Mouse (Mus musculus) MEL (cell line): Measurements from ENCODE around the gene Palb2. TPM values are rescaled to one million over a fixed set of nuclear protein-coding genes. Genes with fewer than 3 reads are reported as not detected.

Experiments
- DNase-seq: peaks from one replicate; pipeline ENCODE4 v3.0.0; 2011; ENCODE audit warnings: low read depth, low spot score
- H3K27ac ChIP-seq: 2 replicates; pipeline ENCODE4 v1.5.1; 2012; ENCODE audit warnings: low read depth, mild to moderate bottlenecking, control low read depth, low read length, moderate library complexity; ENCODE audit not compliant: control insufficient read depth
- H3K27me3 ChIP-seq, 2 experiments: fragments of 150-350 bp in 1 of 2; sonication (generic) in 1 of 2; 2 replicates each; pipeline ENCODE4 v1.6.1; 2012; ENCODE audit warnings: low read length in 2 of 2, mild to moderate bottlenecking in 2 of 2, improper control_type of control experiment in 1 of 2, moderate library complexity in 1 of 2; ENCODE audit not compliant: insufficient read depth in 2 of 2, control insufficient read depth in 1 of 2
- H3K36me3 ChIP-seq, 2 experiments: 2 replicates each; pipeline ENCODE4 v1.6.1; 2012 to 2014; ENCODE audit warnings: low read length in 2 of 2, improper control_type of control experiment in 1 of 2, inconsistent platforms in 1 of 2, mild to moderate bottlenecking in 1 of 2; ENCODE audit not compliant: insufficient read depth in 2 of 2, control insufficient read depth in 1 of 2
- H3K4me1 ChIP-seq, 2 experiments: fragments of 150-350 bp in 1 of 2; sonication (generic) in 1 of 2; 2 replicates each; pipeline ENCODE4 v1.6.1; 2012; ENCODE audit warnings: low read length in 2 of 2, improper control_type of control experiment in 1 of 2, mild to moderate bottlenecking in 1 of 2; ENCODE audit not compliant: insufficient read depth in 2 of 2, control insufficient read depth in 1 of 2
- H3K4me3 ChIP-seq, 2 experiments: fragments of 150-350 bp in 1 of 2; sonication (generic) in 1 of 2; 2 replicates each; pipeline ENCODE4 v1.5.1; 2012; ENCODE audit warnings: low read depth in 2 of 2, low read length in 2 of 2, mild to moderate bottlenecking in 2 of 2, moderate library complexity in 2 of 2, control low read depth in 1 of 2, improper control_type of control experiment in 1 of 2; ENCODE audit not compliant: control insufficient read depth in 1 of 2, insufficient read depth in 1 of 2
- H3K79me2 ChIP-seq: 2 replicates; pipeline ENCODE4 v1.6.1; 2012; ENCODE audit warnings: mild to moderate bottlenecking, low read length, moderate library complexity; ENCODE audit not compliant: control insufficient read depth, poor library complexity, insufficient read depth
- H3K9ac ChIP-seq: 2 replicates; pipeline ENCODE4 v1.6.1; 2012; ENCODE audit warnings: low read depth, mild to moderate bottlenecking, control low read depth, low read length, moderate library complexity; ENCODE audit not compliant: control insufficient read depth, poor library complexity, severe bottlenecking
- H3K9me3 ChIP-seq: fragments of 150-350 bp; sonication (generic); replicated peaks from 2 replicates; pipeline ENCODE4 v1.6.1; 2012; ENCODE audit warnings: mild to moderate bottlenecking, low read length, improper control_type of control experiment, moderate library complexity; ENCODE audit not compliant: insufficient read depth
- CHD1 ChIP-seq: IDR thresholded peaks from 2 replicates; pipeline ENCODE4 v1.6.1; 2012; ENCODE audit warnings: low read depth, mild to moderate bottlenecking, inconsistent platforms, low read length, improper control_type of control experiment
- E2F4 ChIP-seq: IDR thresholded peaks from 2 replicates; pipeline ENCODE4 v1.6.1; 2011; ENCODE audit warnings: low read depth, low read length, improper control_type of control experiment, borderline replicate concordance
- EP300 ChIP-seq, 2 experiments: IDR thresholded peaks; 2 replicates each; pipeline ENCODE4 v1.6.1; 2011; ENCODE audit warnings: improper control_type of control experiment in 2 of 2, low read length in 2 of 2, low read depth in 1 of 2, mild to moderate bottlenecking in 1 of 2
- ETS1 ChIP-seq: IDR thresholded peaks from 2 replicates; pipeline ENCODE4 v1.6.1; 2012; ENCODE audit warnings: low read depth, mild to moderate bottlenecking, inconsistent platforms, low read length, improper control_type of control experiment, moderate library complexity
- GABPA ChIP-seq: IDR thresholded peaks from 2 replicates; pipeline ENCODE4 v1.6.1; 2012; ENCODE audit warnings: low read depth, mild to moderate bottlenecking, inconsistent platforms, low read length, improper control_type of control experiment, moderate library complexity
- HCFC1 ChIP-seq: IDR thresholded peaks from 2 replicates; pipeline ENCODE4 v1.6.1; 2012; ENCODE audit warnings: low read depth, mild to moderate bottlenecking, inconsistent platforms, low read length, improper control_type of control experiment, moderate library complexity
- JUND ChIP-seq: IDR thresholded peaks from 2 replicates; pipeline ENCODE4 v1.6.1; 2011; ENCODE audit warnings: low read depth, mild to moderate bottlenecking, improper control_type of control experiment, low read length
- MAFK ChIP-seq: IDR thresholded peaks from 2 replicates; pipeline ENCODE4 v1.6.1; 2011; ENCODE audit warnings: low read depth, mild to moderate bottlenecking, low read length, improper control_type of control experiment, borderline replicate concordance
- MAX ChIP-seq: IDR thresholded peaks from 2 replicates; pipeline ENCODE4 v1.6.1; 2011; ENCODE audit warnings: low read length, improper control_type of control experiment
- MAZ ChIP-seq: IDR thresholded peaks from 2 replicates; pipeline ENCODE4 v1.6.1; 2012; ENCODE audit warnings: low read depth, mild to moderate bottlenecking, inconsistent platforms, low read length, improper control_type of control experiment
- MEF2A ChIP-seq: IDR thresholded peaks from 2 replicates; pipeline ENCODE4 v1.6.1; 2014; ENCODE audit warnings: low read depth, mild to moderate bottlenecking, inconsistent platforms, low read length, improper control_type of control experiment; ENCODE audit not compliant: poor library complexity, insufficient replicate concordance, severe bottlenecking; ENCODE audit errors: extremely low read depth
- MXI1 ChIP-seq: IDR thresholded peaks from 2 replicates; pipeline ENCODE4 v1.6.1; 2011; ENCODE audit warnings: mild to moderate bottlenecking, low read depth, low read length, improper control_type of control experiment
- MYB ChIP-seq: IDR thresholded peaks from 2 replicates; pipeline ENCODE4 v1.6.1; 2011; ENCODE audit warnings: mild to moderate bottlenecking, low read depth, low read length, improper control_type of control experiment
- MYC ChIP-seq: IDR thresholded peaks from 2 replicates; pipeline ENCODE4 v1.6.1; 2011; ENCODE audit warnings: low read depth, mild to moderate bottlenecking, low read length, improper control_type of control experiment, moderate library complexity
- NELFE ChIP-seq: IDR thresholded peaks from 2 replicates; pipeline ENCODE4 v1.6.1; 2011; ENCODE audit warnings: low read depth, low read length, improper control_type of control experiment
- NRF1 ChIP-seq: IDR thresholded peaks from 2 replicates; pipeline ENCODE4 v1.6.1; 2014; ENCODE audit warnings: low read depth, mild to moderate bottlenecking, inconsistent platforms, low read length, improper control_type of control experiment, moderate library complexity; ENCODE audit not compliant: poor library complexity, insufficient read depth, severe bottlenecking
- POLR2A ChIP-seq, 2 experiments: IDR thresholded peaks; 2 replicates each; pipeline ENCODE4 v1.6.1; 2011 to 2012; ENCODE audit warnings: low read length in 2 of 2, mild to moderate bottlenecking in 2 of 2, control low read depth in 1 of 2, improper control_type of control experiment in 1 of 2, low read depth in 1 of 2, moderate library complexity in 1 of 2; ENCODE audit not compliant: control insufficient read depth in 1 of 2, insufficient read depth in 1 of 2, poor library complexity in 1 of 2
- POLR2AphosphoS2 ChIP-seq: IDR thresholded peaks from 2 replicates; pipeline ENCODE4 v1.6.1; 2011; ENCODE audit warnings: low read length, improper control_type of control experiment
- POLR2AphosphoS5 ChIP-seq: IDR thresholded peaks from 2 replicates; pipeline ENCODE4 v1.6.1; 2012; ENCODE audit warnings: low read depth, borderline replicate concordance, mild to moderate bottlenecking, inconsistent platforms, low read length, moderate library complexity, mixed read lengths
- RCOR1 ChIP-seq: IDR thresholded peaks from 2 replicates; pipeline ENCODE4 v1.6.1; 2012; ENCODE audit warnings: low read depth, mild to moderate bottlenecking, inconsistent platforms, low read length, improper control_type of control experiment
- SIN3A ChIP-seq: IDR thresholded peaks from 2 replicates; pipeline ENCODE4 v1.6.1; 2012; ENCODE audit warnings: low read length, improper control_type of control experiment, inconsistent platforms
- SMC3 ChIP-seq: IDR thresholded peaks from 2 replicates; pipeline ENCODE4 v1.6.1; 2011; ENCODE audit warnings: low read depth, low read length, improper control_type of control experiment
- TBP ChIP-seq: IDR thresholded peaks from 2 replicates; pipeline ENCODE4 v1.8.0; 2011; ENCODE audit warnings: low read depth, low read length, improper control_type of control experiment
- TCF12 ChIP-seq: IDR thresholded peaks from 2 replicates; pipeline ENCODE4 v1.6.1; 2014; ENCODE audit warnings: low read depth, mild to moderate bottlenecking, inconsistent platforms, low read length, improper control_type of control experiment, moderate library complexity
- UBTF ChIP-seq: IDR thresholded peaks from 2 replicates; pipeline ENCODE4 v1.6.1; 2012; ENCODE audit warnings: low read depth, mild to moderate bottlenecking, inconsistent platforms, low read length, improper control_type of control experiment, moderate library complexity, borderline replicate concordance; ENCODE audit not compliant: insufficient read depth
- ZC3H11A ChIP-seq: IDR thresholded peaks from 2 replicates; pipeline ENCODE4 v1.6.1; 2012; ENCODE audit warnings: low read depth, mild to moderate bottlenecking, inconsistent platforms, low read length, improper control_type of control experiment
- ZKSCAN1 ChIP-seq: IDR thresholded peaks from 2 replicates; pipeline ENCODE4 v1.6.1; 2012; ENCODE audit warnings: low read depth, mild to moderate bottlenecking, inconsistent platforms, low read length, improper control_type of control experiment, moderate library complexity
- ZMIZ1 ChIP-seq: IDR thresholded peaks from 2 replicates; pipeline ENCODE4 v1.6.1; 2012; ENCODE audit warnings: low read depth, mild to moderate bottlenecking, inconsistent platforms, low read length, improper control_type of control experiment, moderate library complexity
- polyA plus RNA-seq, 2 experiments: library from polyadenylated mRNA; stranded (reverse) in 1 of 2; unstranded in 1 of 2; fragments of >175 nt in 1 of 2; fragments of >200 nt in 1 of 2; gene quantifications; 2 replicates each; pipeline versions ENCODE4 v1.2.1 to v1.2.4; 2012; ENCODE audit warnings: low replicate concordance in 2 of 2, low read depth in 1 of 2; ENCODE audit not compliant: insufficient read length in 2 of 2, insufficient read depth in 1 of 2, missing spikeins in 1 of 2
- total RNA-seq: library from RNA; depleted of rRNA; stranded (reverse); fragments of 300-350 nt; gene quantifications from 2 replicates; pipeline ENCODE4 v1.2.3, GENCODE M21; 2012

Palb2 gene
- total and polyA plus RNA-seq, 3 experiments: 17.7 to 20.8 TPM; not detected in 1

- TF ChIP-seq TCF12: peak; percentile 37; the same call in 1 of the 2 replicates
- TF ChIP-seq E2F4: 0 out of 2 replicates have a peak, but pooled peaks have one; percentile 34
- no peak for TF ChIP-seq MYB
- TF ChIP-seq NELFE: peak; percentile 80
- TF ChIP-seq GABPA: no peak
- TF ChIP-seq ZKSCAN1: no peak
- TF ChIP-seq POLR2AphosphoS2: peak; percentile 76
- peak; percentile 52; the same call in 1 of the 2 replicates for TF ChIP-seq MAZ
- TF ChIP-seq POLR2AphosphoS5: no peak
- TF ChIP-seq ETS1: no peak
- TF ChIP-seq MEF2A: no peak
- TF ChIP-seq HCFC1: peak; percentile 81
- peak; percentile 60; the same call in 1 of the 2 replicates for TF ChIP-seq MAX
- TF ChIP-seq JUND: no peak
- TF ChIP-seq ZC3H11A: no peak
- TF ChIP-seq MXI1: peak; percentile 77
- peak; percentile 55; the same call in 1 of the 2 replicates for TF ChIP-seq CHD1
- TF ChIP-seq MYC: peak; percentile 44; the same call in 1 of the 2 replicates
- TF ChIP-seq EP300 (IDR thresholded peaks at IDR 0.05; ENCODE audit: low read depth in 1 of 2, low read length in 2 of 2): no peak
- TF ChIP-seq UBTF: 0 out of 2 replicates have a peak, but pooled peaks have one; percentile 50
- peak; percentile 96 for TF ChIP-seq SIN3A
- peak; percentile 70; the same call in 1 of the 2 replicates for TF ChIP-seq TBP
- TF ChIP-seq RCOR1: no peak
- TF ChIP-seq POLR2A (IDR thresholded peaks at IDR 0.05; ENCODE audit: control insufficient read depth in 1 of 2, insufficient read depth in 1 of 2, low read depth in 1 of 2, low read length in 2 of 2, poor library complexity in 1 of 2): peak; percentile 78 to 88
- peak; percentile 69 for TF ChIP-seq NRF1
- TF ChIP-seq SMC3: no peak
- TF ChIP-seq ZMIZ1: peak; percentile 77; the same call in 1 of the 2 replicates
- TF ChIP-seq MAFK: no peak
- Histone ChIP-seq H3K4me1 (peaks cover 8 to 19% of the 10 kb centered on the region in 2 experiments; a peak in 3 of 4 replicates), H3K27me3 (no peaks in the 10 kb centered on the region), H3K79me2 (peaks cover 48% of the 10 kb centered on the region), H3K27ac (peak within 1 kb of the TSS; percentile 85), H3K9me3 (no peaks in the 10 kb centered on the region), H3K4me3 (peak within 1 kb of the TSS; percentile 65 to 98), H3K9ac (peak within 1 kb of the TSS; percentile 94), H3K36me3 (peaks cover 3 to 19% of the 10 kb centered on the region in 2 experiments)
- DNase-seq: peak; percentile 95
These were observed 26.4 kb upstream of the Palb2 start, which contains the start of gene Plk1 for GRCm38 (mm10) chr7:122158915-122159902. Gene Plk1 (plus strand): TSS chr7:122159439.
